Mouse (Mus musculus): ENCODE data around the gene Entpd6.

DNA sequence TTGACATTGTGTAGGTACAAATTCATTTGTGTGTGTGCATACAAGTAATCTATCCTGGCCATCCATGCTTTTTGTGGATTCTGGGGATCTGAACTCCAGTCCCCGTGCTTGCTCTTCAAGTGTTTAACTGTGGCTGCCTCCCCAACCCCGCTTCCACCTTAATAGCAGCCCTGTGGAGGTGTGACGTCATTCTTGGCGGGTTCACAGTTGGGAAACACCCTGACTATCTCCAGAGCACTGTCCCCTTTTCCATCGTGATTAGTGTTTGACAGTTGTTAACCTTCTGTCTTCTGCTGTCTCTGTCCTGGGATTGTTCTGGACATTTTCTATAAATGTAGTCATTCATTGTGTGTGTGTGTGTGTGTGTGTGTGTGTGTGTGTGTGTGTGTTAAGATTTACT, 61.8 kb downstream of the Entpd6 start:
- TF ChIP-seq CTCF (IDR thresholded peaks at IDR 0.05; ENCODE audit: low read depth) (no peak), EP300 (optimal IDR thresholded peaks at IDR 0.05) (no peak)
